Mouse (Mus musculus) ES-E14 (cell line): ENCODE results near the gene Plcxd1. TPM values are rescaled to one million over a fixed set of nuclear protein-coding genes. Genes with fewer than 3 reads are reported as not detected.

Experiments used
- DNase-seq: peaks from one replicate; pipeline ENCODE4 v3.0.0-alpha.2; 2013; ENCODE audit warnings: low read depth, low spot score
- H3K27ac ChIP-seq: 2 replicates; pipeline ENCODE4 v1.5.1; 2012; ENCODE audit warnings: low read depth, mild to moderate bottlenecking, low read length, moderate library complexity, mixed read lengths; ENCODE audit not compliant: poor library complexity, insufficient read depth, severe bottlenecking
- H3K36me3 ChIP-seq: 2 replicates; pipeline ENCODE4 v1.6.1; 2012; ENCODE audit warnings: mild to moderate bottlenecking, low read length, moderate library complexity, mixed read lengths; ENCODE audit not compliant: control insufficient read depth, poor library complexity, insufficient read depth, severe bottlenecking
- H3K4me1 ChIP-seq, 2 experiments: fragments of 150-350 bp in 1 of 2; sonication (generic) in 1 of 2; 2 replicates each; pipeline ENCODE4 v1.6.1; 2012; ENCODE audit warnings: low read length in 2 of 2, mild to moderate bottlenecking in 1 of 2, mixed read lengths in 1 of 2; ENCODE audit not compliant: control insufficient read depth in 2 of 2, insufficient read depth in 2 of 2, poor library complexity in 1 of 2
- H3K4me3 ChIP-seq, 2 experiments: fragments of 150-350 bp in 1 of 2; sonication (generic) in 1 of 2; 2 replicates each; pipeline ENCODE4 v1.5.1; 2012; ENCODE audit warnings: low read length in 2 of 2, low read depth in 1 of 2, mild to moderate bottlenecking in 1 of 2, mixed read lengths in 1 of 2; ENCODE audit not compliant: insufficient read depth in 1 of 2, poor library complexity in 1 of 2, severe bottlenecking in 1 of 2
- H3K9ac ChIP-seq: 2 replicates; pipeline ENCODE4 v1.6.1; 2012; ENCODE audit warnings: low read depth, mild to moderate bottlenecking, low read length, mixed read lengths; ENCODE audit not compliant: poor library complexity, insufficient read depth, severe bottlenecking
- H3K9me3 ChIP-seq: fragments of 150-350 bp; sonication (generic); 2 replicates; pipeline ENCODE4 v1.6.1; 2012; ENCODE audit warnings: low read depth, mild to moderate bottlenecking, low read length; ENCODE audit not compliant: control insufficient read depth, insufficient read depth
- CHD2 ChIP-seq: IDR thresholded peaks from 2 replicates; pipeline ENCODE4 v1.6.1; 2014; ENCODE audit warnings: mild to moderate bottlenecking, low read depth, low read length, inconsistent platforms
- HCFC1 ChIP-seq: IDR thresholded peaks from 2 replicates; pipeline ENCODE4 v1.6.1; 2012; ENCODE audit warnings: low read length, inconsistent platforms, borderline replicate concordance; ENCODE audit not compliant: insufficient read depth
- MAFK ChIP-seq: IDR thresholded peaks from 2 replicates; pipeline ENCODE4 v1.6.1; 2014; ENCODE audit warnings: mild to moderate bottlenecking, low read depth, low read length, inconsistent platforms; ENCODE audit not compliant: insufficient read depth
- ZC3H11A ChIP-seq: IDR thresholded peaks from 2 replicates; pipeline ENCODE4 v1.6.1; 2012; ENCODE audit warnings: low read depth, mild to moderate bottlenecking, inconsistent platforms, low read length, borderline replicate concordance
- ZNF384 ChIP-seq: IDR thresholded peaks from 2 replicates; pipeline ENCODE4 v1.6.1; 2012; ENCODE audit warnings: low read depth, low read length, inconsistent platforms
- in situ Hi-C, 2 experiments: fragments of 600-800 bp; cut with MboI; formaldehyde crosslinking; loops; one replicate each; pipeline ENCODE4 v1.15.1; 2025; ENCODE audit warnings: low sequenced_read_pairs in 2 of 2, inconsistent platforms in 1 of 2; ENCODE audit not compliant: unreplicated experiment in 2 of 2
- total RNA-seq: library from RNA; depleted of rRNA; stranded (reverse); fragments of 300-350 nt; gene quantifications from 2 replicates; pipeline ENCODE4 v1.2.3, GENCODE M21; 2012

Plcxd1 gene
- total RNA-seq, 1 experiment: 18.3 TPM

DNA sequence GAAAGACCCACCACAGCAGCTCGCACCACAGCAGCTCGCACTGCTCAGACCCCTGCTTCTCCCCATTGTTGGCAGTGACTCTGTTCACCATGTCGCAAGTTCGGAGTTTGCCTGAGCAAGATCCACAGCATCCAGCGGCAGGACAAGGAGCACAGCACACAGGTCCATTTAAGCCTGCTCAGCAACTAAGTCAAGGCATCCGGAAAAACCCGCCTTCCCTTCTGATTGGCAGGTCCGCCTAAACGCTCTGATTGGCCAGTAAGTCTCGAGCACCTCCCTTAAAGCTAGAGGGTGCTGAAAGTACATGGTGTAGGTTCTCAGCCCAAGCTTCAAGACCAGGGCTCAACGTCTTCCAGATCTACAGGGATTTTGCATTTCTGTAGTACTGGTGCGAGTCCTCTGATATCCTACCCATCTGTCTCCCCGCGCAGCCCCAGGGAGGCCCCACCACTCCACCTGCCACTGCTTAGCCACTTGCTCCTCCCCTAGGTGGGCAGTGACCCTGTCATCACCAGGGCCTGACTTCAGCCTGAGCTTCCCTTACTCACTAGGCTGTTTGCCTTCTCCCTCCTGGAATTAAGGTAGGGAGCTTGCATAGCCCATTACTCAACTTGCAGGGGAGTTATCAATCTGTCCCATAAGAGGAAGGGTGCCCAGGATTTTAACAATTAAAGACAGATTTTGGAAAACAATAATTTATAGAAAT lies 13.5 kb upstream of the Plcxd1 start:
- peak; percentile 80 for DNase-seq
- Histone ChIP-seq H3K27ac (peak overlapping the region; percentile 83), H3K9ac (peak overlapping the region; percentile 88), H3K4me1 (peaks cover 0 to 4% of the 10 kb centered on the region in 2 experiments; a peak in 1 of 4 replicates), H3K9me3 (no peaks in the 10 kb centered on the region), H3K4me3 (peak overlapping the region; percentile 85 to 94), H3K36me3 (no peaks in the 10 kb centered on the region)
- in situ Hi-C loops: no loop called here
- TF ChIP-seq ZC3H11A (no peak), ZNF384 (no peak), HCFC1 (no peak), MAFK (peak; percentile 93), CHD2 (no peak)

DNA sequence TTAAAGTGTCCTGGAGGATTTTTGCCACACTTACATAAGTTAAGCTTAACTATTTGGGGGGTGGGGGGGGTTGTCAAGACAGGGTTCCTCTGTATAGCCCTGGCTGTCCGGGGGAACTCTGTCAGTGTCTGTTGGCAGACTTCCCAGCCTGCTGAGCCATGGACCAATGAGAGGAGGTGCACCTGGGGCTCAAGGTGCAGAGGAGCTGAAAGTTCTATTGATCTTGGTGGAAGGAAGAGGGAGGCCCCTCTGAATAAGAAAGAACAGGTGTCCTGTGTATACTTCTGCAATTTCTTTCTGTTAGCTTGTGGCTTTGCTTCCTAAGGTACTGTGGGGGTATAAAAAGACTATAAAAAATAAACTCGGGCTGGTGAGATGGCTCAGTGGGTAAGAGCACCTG lies 8.2 kb upstream of the Plcxd1 start:
- no peak overlapping the region for H3K9ac ChIP-seq
- no peaks in the 10 kb centered on the region for H3K36me3 ChIP-seq
- no peak for DNase-seq
- no peaks in the 10 kb centered on the region for H3K9me3 ChIP-seq
- no peak overlapping the region for H3K4me3 ChIP-seq
- H3K4me1 ChIP-seq: peaks cover 0 to 4% of the 10 kb centered on the region in 2 experiments; a peak in 3 of 4 replicates
- H3K27ac ChIP-seq: no peak overlapping the region
- in situ Hi-C loops: no loop called here
- TF ChIP-seq HCFC1 (no peak), ZC3H11A (no peak), ZNF384 (no peak), MAFK (no peak), CHD2 (no peak)

DNA sequence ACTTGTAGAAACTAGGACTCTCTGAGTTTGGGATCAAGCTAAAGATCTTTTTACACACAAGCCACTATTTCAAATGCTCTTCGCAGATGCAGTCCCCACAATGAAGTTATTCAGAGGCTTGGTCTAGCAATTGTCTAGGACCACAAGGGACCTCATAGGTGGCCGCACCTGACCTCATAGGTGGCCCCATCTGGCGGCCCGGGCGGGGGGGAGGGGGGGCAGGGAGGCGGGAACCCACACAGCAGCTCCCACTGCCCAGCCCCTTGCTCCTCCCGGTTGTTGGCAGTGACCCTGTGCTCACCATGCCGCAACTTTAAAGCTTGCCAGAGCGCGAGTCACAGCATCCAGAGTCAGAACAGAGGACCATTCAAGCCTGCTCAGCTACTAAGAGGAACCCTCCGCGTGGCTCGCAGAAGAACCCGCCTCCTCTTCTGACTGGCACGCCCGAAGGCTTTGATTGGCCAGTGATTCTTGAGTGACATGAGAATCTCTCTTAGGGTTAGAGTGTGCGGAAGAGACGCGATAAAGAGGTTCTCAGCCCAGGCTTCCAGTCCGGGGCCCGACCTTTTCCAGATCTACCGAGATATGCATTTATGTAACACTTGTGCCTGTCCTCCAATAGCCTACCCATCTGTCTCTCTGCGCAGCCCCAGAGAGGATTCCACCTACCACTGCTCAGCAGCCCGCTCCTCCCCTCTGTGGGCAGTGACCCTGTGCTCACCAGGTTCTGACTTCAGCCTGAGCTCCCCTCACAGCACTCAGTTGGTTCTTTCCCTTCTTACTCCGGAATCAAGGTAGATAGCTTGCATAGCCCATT lies 5.5 kb upstream of the Plcxd1 start, which contains the start of gene Gm35315:
Gm35315 (minus strand) TSS at position 391 of the 817 bp plus-strand sequence.
- H3K27ac ChIP-seq: peak within 1 kb of the TSS; percentile 32; the same call in 1 of the 2 replicates
- in situ Hi-C loops: no loop called here

DNA sequence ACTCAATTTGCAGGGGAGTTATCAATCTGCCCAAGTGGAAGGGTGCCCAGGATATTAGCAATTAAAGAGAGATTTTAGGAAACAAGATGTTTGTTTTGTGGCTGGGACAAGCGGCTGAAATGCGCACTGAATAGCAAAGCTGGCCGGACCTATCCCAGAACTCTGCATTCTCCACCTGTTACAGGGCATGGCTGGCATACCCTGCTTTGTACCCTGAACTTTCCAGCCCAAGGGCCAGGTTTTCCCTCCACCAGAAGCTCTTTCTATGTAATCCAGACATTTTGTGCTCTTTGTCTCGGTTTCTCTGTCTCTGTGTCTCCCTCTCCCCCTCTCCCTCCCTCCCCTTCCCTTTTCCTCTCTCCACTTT lies 4.9 kb upstream of the Plcxd1 start:
- Histone ChIP-seq H3K36me3 (no peaks in the 10 kb centered on the region), H3K4me3 (peak overlapping the region; percentile 67 to 88), H3K9ac (peak overlapping the region; percentile 86; the same call in 1 of the 2 replicates), H3K27ac (peak overlapping the region; percentile 32; the same call in 1 of the 2 replicates), H3K9me3 (no peaks in the 10 kb centered on the region), H3K4me1 (peaks cover 9 to 17% of the 10 kb centered on the region in 2 experiments)
- in situ Hi-C loops: no loop called here
- TF ChIP-seq ZC3H11A (no peak), ZNF384 (no peak), HCFC1 (no peak), MAFK (no peak), CHD2 (no peak)
- no peak for DNase-seq

More for the DNA sequence above, 5.5 kb upstream of the Plcxd1 start, which contains the start of gene Gm35315:
- TF ChIP-seq HCFC1 (0 out of 2 replicates have a peak, but pooled peaks have one; percentile 45), ZNF384 (no peak), CHD2 (peak; percentile 75)
- no peaks in the 10 kb centered on the region for H3K9me3 ChIP-seq
- H3K36me3 ChIP-seq: no peaks in the 10 kb centered on the region
- H3K9ac ChIP-seq: peak within 1 kb of the TSS; percentile 86
- H3K4me3 ChIP-seq: peak within 1 kb of the TSS; percentile 67 to 88
- peak; percentile 86 for DNase-seq
- peaks cover 9 to 15% of the 10 kb centered on the region in 2 experiments for H3K4me1 ChIP-seq
